Mouse (Mus musculus) thymus, postnatal 10 days (tissue): ENCODE results near the gene Mbtd1.
A peak's percentile ranks its signal among the peaks of the same experiment; 100 is the strongest.

ENCODE experiments used
- DNase-seq, 2 experiments: peaks; one replicate each; pipeline ENCODE4 v3.0.0; 2021; ENCODE audit warnings: low spot score in 2 of 2

The Mbtd1 gene

DNA sequence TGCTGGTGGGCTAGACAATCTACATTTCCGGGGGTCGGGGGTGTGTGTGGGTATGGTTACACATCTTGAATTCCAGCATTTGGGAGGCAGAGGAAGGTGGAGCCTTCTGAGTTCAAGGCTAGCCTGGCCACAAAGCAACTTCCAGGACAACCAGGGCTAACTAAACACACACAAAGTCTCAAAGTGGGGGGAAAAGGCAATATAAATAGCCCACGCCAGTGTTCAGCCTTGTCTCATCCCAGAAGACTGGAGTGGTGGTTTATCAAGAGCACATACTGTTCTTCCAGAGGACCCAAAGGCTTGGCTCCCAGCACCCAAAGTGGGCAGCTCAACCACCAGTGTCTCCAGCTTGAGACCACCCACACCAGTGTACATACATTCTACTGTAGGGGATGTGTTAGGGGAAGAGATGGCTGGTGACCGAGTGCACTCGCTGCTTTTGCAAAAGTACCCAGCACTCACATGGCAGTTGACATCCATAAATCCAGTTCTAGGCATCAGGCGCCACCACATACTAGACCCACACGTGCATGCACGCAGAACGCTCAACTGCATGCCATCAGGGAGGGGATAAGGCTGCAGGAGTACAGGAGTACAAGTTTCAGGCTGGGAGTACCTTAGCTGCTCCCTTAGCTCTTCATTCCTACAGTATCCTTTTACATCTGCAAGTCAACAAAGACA, 63.4 kb downstream of the Mbtd1 start:
- DNase-seq = no peak

DNA sequence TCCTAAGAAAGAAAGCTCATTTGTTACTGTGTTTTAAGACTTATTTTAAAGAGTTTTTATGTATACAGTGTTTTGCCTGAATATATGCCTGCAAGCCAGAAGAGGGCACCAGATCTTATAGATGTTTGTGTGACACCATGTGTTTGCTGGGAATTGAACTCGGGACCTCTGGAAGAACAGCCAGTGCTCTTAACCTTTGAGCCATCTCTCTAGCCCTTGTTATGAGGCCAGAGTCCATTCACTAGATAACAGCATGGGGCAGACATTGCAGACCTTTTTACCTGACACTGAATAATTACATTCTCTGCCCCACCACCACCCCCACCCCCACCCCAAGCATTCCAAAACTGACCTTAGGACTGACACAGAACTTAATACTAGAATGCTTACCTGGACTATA, 64.4 kb downstream of the Mbtd1 start:
- DNase-seq = no peak

DNA sequence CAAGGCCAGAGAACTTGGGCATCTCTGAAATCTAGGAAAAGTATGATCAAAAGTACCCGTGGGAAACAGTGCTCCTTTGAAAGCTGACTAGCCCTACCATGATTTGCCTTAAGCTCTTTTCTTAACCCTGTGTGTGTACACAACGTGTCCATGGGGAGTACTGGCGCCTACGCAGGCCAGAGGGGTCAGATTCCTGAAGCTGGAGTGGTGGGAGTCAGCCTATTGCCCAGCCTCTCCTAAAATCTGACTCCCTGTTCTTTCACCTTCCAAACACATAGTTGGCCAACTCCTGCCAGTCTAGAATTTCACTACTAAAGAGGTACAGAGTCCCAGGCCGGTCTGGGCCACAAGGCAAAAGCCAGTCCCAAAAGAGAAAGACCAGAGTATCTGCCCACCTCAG, 66.7 kb downstream of the Mbtd1 start:
- DNase-seq = no peak

DNA sequence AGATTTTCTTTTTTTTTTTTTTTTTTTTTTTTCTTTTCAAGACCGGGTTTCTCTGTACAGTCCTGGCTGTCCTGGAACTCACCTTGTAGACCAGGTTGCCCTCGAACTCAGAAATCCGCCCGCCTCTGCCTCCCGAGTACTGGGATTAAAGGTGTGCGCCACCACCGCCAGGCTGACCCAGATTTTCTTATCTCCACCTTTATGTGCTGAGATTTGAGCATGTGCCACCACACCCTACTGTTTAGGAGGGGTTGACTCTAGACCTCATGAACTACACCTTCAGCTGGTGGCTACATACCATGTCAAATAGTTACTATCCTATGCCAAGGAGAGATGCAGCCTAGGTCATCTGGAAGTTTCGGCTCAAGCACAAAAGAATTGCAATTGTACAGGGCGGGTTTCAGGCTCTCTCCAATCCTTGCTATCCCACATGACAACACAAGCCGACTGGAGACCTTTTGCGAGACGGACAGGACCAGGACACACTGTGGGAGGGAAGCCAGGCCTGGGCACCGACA, 69.1 kb downstream of the Mbtd1 start:
- DNase-seq = no peak

DNA sequence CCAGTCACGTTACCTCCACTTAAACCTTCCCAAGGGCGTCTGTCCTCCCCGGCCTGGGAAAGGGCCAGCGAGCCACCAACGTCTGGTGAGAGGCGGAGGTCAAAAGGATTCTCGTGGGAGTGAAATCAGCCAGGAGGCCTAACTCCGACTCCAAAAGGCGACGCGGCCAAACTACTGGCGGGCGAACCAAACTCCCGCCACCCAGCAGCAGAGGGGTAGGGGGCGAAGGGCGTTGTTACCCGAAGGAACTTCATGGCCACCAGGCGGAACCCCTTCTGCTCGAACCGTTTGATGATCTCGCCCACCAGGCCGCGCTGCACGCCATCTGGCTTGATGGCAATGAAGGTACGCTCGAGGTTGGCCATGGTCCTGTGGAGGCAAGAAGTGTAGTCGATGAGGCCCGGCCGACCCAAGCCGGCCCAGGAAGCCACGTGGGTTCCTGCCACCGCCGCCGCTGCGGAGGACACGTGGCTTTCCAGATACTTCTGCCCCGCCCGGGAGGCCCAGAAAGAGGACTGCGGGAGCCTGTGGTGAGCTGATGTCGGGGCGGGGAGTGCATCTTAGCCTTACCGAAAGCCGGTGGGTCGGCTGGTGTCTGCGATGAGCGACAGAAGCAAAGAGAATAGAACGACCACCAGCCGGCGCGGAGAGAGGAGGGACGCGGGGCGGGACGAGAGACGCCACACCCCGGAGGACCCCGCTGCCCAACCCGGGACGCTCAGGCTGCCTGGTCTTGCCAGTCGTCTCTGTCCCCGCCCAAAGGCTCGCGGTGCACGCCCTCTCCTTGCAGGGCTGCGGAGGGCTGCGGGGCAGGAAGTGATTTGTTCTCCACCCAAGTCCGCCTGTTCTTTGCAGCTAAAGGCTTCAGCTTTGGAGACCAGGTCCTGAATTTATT, 69.9 kb downstream of the Mbtd1 start:
- peak; percentile 89 to 90 for DNase-seq

DNA sequence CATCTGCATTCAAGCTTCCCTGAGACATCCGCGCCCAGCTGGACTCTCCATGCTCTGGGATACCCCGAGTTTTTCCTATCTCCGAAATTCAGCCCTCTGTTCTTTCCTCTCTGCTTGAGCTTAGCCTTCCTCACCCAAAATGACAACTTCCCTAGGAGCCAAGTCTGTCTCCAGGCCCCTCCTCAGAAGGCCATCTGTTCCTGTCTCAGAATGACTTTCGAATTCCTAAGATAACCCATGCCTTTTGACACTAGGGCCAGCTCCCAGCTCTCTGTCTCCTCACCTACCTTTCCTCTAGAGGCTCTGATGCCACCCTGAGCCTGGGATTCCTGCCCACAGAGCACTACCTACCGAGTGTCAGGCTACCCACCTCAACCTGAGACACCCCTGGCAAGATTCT, 70.5 kb downstream of the Mbtd1 start, which contains the start of gene Nme2:
TSS of gene Nme2 (minus strand) at position 101 of the 400 bp plus-strand sequence.
- no peak for DNase-seq

DNA sequence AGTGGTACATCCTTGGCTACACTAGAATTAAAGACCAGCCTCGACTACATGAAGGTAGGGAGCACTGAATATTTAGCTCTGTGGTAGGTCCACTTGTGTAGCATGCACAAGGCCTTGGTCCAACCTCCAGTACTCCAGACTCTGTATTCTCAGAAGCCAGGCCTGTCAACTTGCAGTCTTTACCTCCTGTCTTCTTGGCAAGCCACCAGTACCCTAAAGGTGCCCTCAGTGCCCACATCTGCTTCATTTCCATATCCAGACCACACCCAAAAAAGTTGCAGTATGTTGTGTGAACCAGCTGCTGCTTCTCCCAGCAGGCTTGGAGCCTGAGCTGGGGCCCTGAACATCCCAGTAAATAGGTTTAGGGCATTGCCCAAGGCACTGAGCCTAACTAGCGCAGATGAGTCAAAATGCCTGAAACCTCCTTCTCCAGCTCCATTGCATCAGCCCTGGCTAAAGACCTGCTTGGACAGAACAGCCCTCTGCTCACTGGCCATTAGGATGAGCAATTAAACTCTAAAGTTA, 71.4 kb downstream of the Mbtd1 start:
- no peak for DNase-seq

DNA sequence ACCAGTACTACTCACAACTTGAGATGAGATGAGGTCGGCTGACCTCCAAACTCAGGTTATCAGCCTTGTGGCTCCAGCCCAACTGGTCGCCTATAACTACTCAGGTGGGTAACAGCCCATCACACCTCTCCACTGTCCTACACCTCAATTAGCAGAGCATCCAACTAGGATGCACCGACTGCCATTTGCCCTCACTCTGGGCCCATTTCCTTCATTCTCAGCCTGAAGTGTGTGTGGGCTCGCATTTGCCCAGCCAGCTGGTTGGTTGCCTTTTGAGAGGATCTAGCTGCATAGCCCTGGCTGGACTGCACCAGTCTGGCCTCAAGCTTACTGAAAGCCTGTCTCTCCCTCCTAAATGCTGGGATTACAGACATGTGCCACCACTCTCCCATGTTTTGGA, 72.1 kb downstream of the Mbtd1 start:
- DNase-seq = no peak

DNA sequence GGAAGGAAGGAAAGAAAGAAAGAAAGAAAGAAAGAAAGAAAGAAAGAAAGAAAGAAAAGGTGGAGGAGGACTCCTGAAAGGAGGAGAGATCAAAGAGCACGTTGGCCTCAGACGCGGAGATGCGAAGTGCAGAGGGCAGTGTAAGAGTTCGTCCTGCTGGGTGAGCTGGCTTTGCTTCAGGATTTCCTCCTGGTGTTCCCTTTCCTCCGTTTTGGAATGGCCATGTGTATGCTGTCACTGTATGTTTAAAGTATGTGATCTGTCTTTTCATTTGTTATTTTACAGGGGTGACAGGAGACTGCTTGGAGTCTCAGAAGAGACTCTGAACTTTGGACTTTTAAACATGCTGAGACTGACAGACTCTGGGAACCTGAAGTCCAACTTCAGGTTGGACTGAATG, 75.8 kb downstream of the Mbtd1 start:
- DNase-seq = no peak

DNA sequence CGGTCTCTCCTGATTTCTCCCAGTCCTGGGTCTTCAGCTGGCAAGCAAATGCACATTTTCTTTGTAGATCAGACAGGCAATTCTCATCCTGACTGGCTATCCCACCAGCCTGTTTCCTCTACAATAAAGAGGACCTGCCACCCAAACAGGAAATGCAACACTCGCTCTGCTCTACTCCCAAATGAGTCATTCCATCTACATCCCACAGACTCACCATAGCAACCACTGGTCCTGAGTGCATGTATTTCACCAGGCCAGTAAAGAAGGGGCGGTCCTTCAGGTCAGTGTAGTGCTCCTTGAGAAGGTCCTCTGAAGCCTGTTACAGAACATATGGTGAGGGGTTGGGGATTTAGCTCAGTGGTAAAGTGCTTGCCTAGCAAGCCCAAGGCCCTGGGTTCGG, 77.4 kb downstream of the Mbtd1 start:
- no peak for DNase-seq

DNA sequence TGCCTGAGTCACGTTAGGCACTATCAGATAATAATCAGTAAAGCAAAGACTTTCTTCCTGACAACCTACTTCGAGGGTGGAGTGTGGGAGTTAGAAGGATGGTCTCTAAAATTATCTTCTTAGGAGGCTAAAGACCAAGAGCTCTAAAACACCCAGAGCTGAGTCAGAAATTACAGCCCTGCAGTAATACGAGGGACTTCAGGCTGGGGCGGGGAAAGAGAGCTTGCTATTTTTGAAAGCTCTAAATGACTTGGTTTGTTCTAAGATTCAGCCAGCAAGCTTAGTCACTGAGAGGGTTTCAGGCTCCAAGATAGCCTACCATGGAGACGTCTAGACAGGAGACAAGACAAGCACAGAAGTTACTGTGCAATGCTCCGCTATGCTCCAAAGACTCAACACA, 79.7 kb downstream of the Mbtd1 start:
- no peak for DNase-seq

DNA sequence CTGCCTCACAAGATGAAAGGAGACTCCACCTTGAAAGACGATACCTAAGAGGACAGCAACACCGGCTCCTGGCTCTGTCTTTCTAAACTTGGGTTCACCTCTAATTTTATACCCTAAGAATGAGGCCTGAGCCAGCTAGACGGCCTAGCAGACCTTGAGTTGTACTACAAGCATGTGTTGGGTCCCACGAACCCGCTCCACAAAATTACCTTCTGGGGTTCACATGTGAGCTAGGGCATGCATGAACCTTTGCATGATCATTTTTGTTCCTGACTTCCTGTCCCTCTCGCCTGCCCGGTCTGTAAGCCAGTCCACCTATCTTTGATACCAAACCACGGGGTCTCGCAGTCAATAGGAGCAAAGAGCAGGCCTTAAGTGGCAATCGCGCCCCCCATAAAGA, 81.7 kb downstream of the Mbtd1 start:
- no peak for DNase-seq

DNA sequence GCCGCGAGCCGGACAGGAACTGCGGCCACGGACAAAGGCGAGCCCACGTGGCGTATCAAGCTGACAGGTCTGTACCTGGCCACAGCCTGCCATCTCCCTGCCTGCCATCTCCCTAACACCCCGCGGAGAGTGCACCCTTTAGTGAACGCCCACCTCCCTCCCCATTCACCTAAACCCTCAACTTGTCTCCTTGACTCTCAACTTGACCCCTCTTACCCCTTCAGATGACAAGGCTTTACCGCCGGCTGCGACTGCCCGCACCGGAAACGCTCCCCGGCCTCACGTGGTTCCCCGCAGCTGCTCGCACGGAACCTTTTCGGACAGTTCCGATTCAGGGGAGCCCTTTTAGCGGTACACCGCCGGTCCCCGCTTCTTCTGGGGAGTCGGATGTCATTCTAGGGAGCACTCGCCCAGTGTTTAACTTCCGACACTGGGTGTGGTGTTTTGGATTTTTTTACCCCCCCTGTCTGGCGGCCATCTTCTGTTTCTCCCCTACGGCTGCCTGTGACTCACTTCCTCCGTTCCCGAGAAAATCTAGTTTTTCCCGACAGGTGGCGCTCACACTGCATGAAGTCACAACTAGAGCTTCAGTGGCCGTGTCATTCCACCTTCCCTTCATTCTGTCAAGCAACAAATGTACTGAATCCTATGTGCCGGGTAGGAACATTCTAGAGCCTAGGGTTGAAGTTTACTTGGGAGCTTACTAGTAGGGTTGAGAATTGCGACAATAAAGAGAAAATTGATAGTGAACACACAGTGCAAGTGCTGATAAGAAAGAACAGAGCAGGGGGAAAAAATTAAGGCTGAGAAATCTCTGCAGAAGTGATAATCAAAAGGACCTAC, 82.6 kb downstream of the Mbtd1 start, which contains the start of the genes Gm20390 and Nme1:
TSS of gene Gm20390 (minus strand) at position 289 of the 843 bp plus-strand sequence.
TSS of gene Nme1 (minus strand) at position 517 of the 843 bp plus-strand sequence.
- peak; percentile 95 to 98 for DNase-seq

DNA sequence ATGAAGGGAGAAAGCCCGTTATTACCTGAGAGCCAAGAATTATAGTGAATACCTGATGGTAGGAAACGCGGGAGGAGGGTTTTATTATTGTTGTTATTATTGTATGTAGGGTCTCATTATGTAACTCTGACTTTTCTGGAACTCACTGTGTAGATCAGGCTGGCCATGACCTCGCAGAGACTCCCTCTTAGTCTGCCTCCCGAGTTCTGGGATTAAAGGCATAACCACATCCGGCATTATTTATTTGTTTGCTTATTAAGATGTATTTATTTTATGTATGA, 83.1 kb downstream of the Mbtd1 start:
- no peak for DNase-seq

DNA sequence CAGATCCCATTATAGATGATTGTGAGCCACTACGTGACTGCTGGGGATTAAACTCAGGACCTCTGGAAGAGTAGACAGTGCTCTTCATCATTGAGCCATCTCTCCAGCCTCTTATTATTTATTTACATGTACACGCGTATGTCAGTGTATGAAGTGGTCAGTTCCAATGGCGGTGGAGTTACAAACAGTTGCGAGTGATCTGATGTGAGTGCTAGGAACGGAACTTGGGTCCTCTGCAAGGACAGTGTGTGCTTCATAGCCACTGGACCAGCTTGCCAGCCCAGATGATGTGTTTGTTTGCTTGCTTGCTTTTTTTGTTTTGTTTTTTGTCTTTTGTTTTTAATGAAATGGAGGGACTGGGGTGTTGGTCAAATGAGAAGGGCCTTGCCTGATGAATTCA, 83.5 kb downstream of the Mbtd1 start:
- DNase-seq = no peak

DNA sequence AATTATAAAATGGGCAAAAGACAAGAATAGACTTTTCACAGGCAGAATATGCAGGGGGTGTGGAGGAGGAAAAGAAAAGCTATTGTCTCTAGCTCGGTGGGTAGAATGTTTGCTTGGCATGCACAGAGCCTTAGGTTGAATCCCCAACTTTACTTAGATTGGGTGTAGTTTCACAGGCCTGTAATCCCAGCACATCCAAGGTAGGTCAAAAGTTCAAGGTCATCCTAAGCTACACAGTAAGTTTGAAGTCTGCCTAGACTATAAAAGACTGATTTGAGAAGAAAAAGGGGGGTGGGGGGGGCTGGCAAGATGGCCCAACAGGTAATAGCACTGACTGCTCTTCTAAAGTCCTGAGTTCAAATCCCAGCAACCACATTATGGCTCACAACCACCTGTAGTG, 84.1 kb downstream of the Mbtd1 start:
- no peak for DNase-seq

DNA sequence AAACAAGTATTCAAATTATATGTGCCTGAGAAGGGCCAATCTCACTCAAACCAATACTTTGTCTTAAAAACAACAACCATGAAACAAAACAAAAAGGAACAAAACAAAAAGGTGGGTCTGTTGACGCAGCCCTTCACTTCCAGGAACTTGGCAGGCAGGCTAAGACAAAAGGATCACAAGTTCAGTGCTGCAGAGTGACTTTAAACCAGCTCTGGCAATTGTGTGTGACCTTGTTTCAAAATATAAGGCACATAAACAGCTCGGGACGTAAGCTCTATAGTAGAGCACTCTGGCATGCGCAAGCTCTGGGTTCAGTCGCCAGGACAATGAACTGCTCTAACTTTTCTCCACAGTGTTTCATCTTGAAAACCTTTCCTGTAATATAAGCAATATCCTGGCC, 87.3 kb downstream of the Mbtd1 start:
- DNase-seq = no peak

DNA sequence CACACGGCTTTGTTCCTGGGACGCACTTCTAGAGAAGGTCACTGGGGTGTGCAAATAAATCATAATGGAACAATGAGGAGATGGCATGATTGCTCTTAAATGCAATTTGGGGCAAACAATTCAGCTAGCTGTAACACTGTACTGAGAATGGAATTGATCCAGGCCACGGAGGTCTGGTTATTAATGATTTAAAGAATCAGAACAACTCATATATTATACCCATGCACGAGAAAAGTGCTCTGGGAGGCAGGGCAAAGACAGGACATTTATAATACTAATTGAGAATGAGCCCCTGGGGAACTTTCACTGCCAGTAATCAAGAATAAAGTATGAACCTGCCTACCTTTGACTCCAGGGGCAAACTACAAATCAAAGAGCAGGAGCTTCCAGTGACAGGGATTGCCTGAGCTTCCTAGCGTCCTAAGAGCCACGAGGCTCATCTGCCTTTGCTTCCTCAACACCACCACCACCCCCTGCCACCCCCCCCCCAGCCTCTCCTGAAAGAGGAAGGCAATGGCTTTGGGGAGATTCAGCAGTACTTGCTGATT, 93.9 kb downstream of the Mbtd1 start:
- no peak for DNase-seq

DNA sequence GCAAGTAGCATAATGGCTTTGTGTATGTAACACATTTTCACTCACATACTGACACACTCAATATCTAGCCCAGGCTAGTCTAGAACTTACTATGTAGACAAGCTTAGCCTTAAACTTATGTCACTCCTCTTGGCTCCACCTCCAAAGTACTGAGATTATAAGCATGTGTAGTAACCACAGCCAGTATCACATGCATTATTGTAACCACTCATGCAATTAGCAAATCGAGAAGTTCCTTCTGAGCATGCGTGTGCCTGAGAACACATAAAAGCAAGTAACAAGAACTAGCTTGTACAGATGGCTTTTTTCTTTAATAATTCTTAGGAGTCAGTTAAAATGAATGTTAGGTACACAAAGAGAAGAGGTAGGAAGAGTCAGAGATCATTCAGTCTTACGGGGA, 99.0 kb downstream of the Mbtd1 start:
- DNase-seq = no peak

DNA sequence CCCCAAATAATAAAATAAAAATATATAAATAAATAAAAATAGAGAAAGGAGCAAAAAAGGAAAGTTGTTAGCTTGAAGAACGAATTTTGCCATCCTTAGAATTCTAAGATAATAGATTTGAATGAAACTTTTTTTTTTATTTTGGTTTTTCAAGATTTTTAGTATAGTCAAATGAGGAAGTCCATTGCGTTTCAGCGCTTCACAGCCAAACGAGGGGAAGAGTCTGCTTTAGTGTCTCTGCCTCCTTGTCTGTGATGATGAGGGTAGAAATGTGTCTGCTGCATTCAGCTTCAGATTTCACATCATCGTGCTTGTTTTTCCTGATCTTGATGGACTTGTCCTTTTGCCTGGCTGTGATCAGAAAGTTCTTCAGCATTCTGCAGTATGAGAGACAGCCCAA, 99.6 kb downstream of the Mbtd1 start:
- no peak for DNase-seq

DNA sequence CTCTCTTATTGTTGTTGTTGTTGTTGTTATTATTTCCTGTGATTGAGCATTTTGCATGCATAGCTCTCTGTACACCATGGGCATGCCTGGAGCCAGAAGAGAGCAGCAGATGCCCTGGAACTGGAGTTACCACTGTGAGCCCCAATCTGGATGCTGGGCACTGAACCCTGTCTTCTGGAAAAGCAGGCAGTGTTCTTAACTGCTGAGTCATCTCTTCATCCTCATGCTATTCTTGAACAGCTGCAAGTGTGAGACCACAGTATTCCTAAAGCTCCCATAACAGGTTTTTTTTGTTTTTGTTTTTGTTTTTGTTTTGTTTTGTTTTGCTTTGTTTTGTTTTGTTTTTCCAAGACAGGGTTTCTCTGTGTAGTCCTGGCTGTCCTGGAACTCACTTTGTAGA, 100.6 kb downstream of the Mbtd1 start:
- no peak for DNase-seq

DNA sequence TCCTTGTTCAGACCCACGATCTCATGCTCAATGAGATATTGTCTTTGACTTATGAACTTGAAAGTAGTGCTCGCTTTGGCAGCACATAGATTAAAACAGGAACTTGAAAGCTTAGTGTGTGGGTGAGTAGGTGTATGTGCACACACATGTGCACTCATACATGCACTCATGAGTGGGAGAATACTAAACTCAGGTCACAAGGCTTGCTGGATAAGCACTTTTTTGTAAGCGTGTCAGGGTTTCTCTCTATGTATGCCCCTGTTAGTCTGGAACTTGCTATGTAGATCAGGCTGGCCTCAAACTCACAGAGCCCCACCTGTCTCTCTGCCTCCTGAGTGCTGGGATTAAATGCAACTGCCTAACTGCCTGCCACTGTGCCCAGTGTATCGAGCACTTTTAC, 101.4 kb downstream of the Mbtd1 start:
- no peak for DNase-seq
